Mouse (Mus musculus): ENCODE data around the gene Rbm18. TPM values are rescaled to one million over a fixed set of nuclear protein-coding genes. Genes with fewer than 3 reads are reported as not detected.
"Not testable (repeated sequence)": the region's sequence is repeated elsewhere in the genome, so short reads cannot be mapped to it uniquely, and the experiment has no call there.

Gene Rbm18
- polyA plus RNA-seq, 1 experiment from 2014 or later = 28.9 TPM

DNA sequence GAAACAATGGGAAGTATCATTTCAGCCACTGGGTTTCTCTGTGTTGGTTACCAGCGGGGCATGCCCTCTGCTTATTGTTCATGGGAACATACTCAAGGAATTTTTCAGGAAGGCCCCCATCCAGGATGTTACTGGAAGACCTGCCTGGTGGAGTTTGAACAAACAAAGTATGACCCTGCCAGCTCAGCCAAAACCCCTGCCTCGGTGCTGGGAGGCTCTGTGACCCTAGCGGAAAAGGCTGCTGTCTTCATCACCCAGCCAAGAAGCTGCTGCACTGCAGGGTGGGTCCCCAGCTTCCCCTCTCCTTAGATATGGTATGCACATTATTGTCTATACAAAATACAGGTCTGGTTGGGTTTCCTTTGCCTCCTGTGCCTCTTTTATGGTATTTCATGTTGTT, 36.0 kb upstream of the Rbm18 start:
- Histone ChIP-seq H3K27me3 (replicated peaks; ENCODE audit: control insufficient read depth, insufficient read depth, low read length) (no peaks in the 10 kb centered on the region), H3K27ac (ENCODE audit: low read depth, low read length) (no peak overlapping the region), H3K4me2 (replicated peaks; ENCODE audit: low read depth) (no peak overlapping the region), H3K36me3 (ENCODE audit: control insufficient read depth, insufficient read depth) (peaks cover 13% of the 10 kb centered on the region), H3K4me3 (ENCODE audit: low read depth, low read length) (no peak overlapping the region), H3K9ac (ENCODE audit: low read depth, low read length) (no peak overlapping the region), H3K4me1 (replicated peaks; ENCODE audit: control insufficient read depth, insufficient read depth, low read length) (no peaks in the 10 kb centered on the region), H3K9me3 (ENCODE audit: control insufficient read depth) (no peaks in the 10 kb centered on the region)
- 80% methylated on average over 3 of the region's 3 CpGs for WGBS
- TF ChIP-seq CTCF (IDR thresholded peaks at IDR 0.05; ENCODE audit: low read depth) = no peak
- ATAC-seq = no peak

DNA sequence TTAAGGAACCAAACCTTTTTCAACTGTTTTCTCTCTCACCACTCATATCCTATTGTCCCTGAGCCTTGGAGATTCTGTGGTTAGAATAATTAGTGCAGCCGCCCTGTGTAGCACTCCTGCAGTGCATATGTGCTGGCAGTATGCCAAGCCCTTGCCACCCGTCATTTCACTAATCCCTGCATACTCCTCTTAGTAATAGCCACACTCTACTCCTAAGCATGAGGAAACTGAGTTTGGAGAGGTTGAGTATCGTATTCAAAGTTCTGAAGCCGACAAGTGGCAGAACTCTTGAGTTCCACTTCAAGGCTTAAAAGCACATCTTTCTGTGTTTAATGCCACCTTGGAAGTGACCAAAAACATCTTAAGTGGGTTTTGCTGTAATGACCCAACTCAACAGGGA, 35.6 kb upstream of the Rbm18 start:
- Histone ChIP-seq H3K9ac (ENCODE audit: low read depth, low read length) (no peak overlapping the region), H3K27ac (ENCODE audit: low read depth, low read length) (no peak overlapping the region), H3K4me2 (replicated peaks; ENCODE audit: low read depth) (no peak overlapping the region), H3K4me3 (ENCODE audit: low read depth, low read length) (no peak overlapping the region), H3K4me1 (replicated peaks; ENCODE audit: control insufficient read depth, insufficient read depth, low read length) (no peaks in the 10 kb centered on the region), H3K9me3 (ENCODE audit: control insufficient read depth) (no peaks in the 10 kb centered on the region), H3K36me3 (ENCODE audit: control insufficient read depth, insufficient read depth) (peaks cover 9% of the 10 kb centered on the region), H3K27me3 (replicated peaks; ENCODE audit: control insufficient read depth, insufficient read depth, low read length) (no peaks in the 10 kb centered on the region)
- no peak for TF ChIP-seq CTCF (IDR thresholded peaks at IDR 0.05; ENCODE audit: low read depth)
- no peak for ATAC-seq
- 54% methylated on average over 4 of the region's 4 CpGs for WGBS

DNA sequence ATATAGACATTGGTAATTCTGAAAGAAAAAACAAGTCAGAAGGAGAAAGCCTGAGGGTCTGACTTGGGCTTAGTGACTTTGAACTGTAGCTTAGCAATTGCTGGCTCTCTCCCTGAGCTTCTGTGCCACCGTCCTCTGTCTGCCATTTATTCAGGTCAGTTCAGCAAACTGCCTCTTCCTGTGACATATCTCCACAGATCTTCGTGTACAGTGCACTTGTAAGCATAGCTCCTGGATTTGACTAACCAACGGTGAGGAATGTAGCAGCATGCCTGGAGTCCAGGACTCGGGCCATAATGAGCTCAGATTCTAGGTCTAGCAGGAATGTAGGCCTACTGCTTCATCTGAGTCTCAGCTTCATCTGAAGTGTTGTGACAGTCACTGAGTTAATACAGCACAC, 32.6 kb upstream of the Rbm18 start:
- Histone ChIP-seq H3K4me1 (replicated peaks; ENCODE audit: control insufficient read depth, insufficient read depth, low read length) (no peaks in the 10 kb centered on the region), H3K9me3 (ENCODE audit: control insufficient read depth) (no peaks in the 10 kb centered on the region), H3K36me3 (ENCODE audit: control insufficient read depth, insufficient read depth) (no peaks in the 10 kb centered on the region), H3K4me3 (ENCODE audit: low read depth, low read length) (no peak overlapping the region), H3K27ac (ENCODE audit: low read depth, low read length) (no peak overlapping the region), H3K4me2 (replicated peaks; ENCODE audit: low read depth) (no peak overlapping the region), H3K9ac (ENCODE audit: low read depth, low read length) (no peak overlapping the region), H3K27me3 (replicated peaks; ENCODE audit: control insufficient read depth, insufficient read depth, low read length) (no peaks in the 10 kb centered on the region)
- 74% methylated on average over 4 of the region's 4 CpGs for WGBS
- no peak for TF ChIP-seq CTCF (IDR thresholded peaks at IDR 0.05; ENCODE audit: low read depth)
- no peak for ATAC-seq

DNA sequence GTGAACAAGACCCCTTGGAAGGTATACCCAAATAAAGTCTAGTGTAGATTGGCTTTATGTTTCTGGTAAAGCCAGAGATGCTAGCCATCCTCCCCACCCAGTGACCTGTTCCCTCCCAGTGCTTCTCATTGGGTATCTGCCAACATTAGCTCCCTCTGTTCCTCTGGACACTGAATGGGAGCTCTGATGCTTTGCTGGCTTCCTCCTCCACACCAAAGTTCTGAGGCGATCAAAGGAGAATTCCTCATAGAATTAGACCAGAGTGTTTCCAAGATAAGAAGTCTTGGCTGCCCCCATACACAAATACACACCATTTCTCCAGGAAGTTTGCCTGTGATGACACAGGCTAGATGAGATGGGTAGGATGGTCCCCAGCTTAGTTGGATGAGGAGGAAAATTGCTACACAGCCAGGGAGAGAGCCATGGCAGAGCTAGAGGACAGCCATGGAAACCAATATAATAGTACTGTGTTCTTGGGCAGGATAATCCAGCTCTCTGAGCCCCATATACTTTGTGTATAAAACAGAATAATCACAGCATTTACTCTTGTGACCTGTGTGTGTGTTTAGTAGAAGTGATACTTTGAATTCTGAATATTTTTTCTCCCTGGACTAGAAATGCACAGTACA, 31.5 kb upstream of the Rbm18 start:
- Histone ChIP-seq H3K4me3 (ENCODE audit: low read depth, low read length) (no peak overlapping the region), H3K27me3 (replicated peaks; ENCODE audit: control insufficient read depth, insufficient read depth, low read length) (no peaks in the 10 kb centered on the region), H3K4me1 (replicated peaks; ENCODE audit: control insufficient read depth, insufficient read depth, low read length) (no peaks in the 10 kb centered on the region), H3K4me2 (replicated peaks; ENCODE audit: low read depth) (no peak overlapping the region), H3K9ac (ENCODE audit: low read depth, low read length) (no peak overlapping the region), H3K27ac (ENCODE audit: low read depth, low read length) (no peak overlapping the region), H3K9me3 (ENCODE audit: control insufficient read depth) (no peaks in the 10 kb centered on the region), H3K36me3 (ENCODE audit: control insufficient read depth, insufficient read depth) (no peaks in the 10 kb centered on the region)
- WGBS = 81% methylated on average over 1 of the region's 1 CpGs
- TF ChIP-seq CTCF (IDR thresholded peaks at IDR 0.05; ENCODE audit: low read depth) = no peak
- no peak for ATAC-seq

DNA sequence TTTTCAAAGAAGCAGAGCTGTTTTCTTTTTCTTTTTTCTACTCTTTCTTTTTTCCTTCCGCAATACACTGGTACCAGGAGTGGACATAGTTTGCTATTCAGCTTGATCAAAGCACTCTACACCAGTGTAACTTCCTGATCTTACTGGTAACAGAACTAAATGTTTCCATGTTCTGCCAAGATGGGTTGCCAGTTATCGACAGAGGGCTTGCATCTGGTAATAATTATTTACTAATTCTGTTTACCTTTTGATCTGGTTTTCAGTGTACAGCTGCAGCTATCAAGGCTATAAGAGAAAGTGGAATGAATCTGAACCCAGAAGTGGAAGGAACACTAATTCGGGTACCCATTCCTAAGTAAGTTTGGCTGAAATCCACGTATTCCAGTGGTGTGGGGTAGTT, 22.8 kb upstream of the Rbm18 start:
- peaks cover 27% of the 10 kb centered on the region for H3K36me3 ChIP-seq (ENCODE audit: control insufficient read depth, insufficient read depth)
- no peak overlapping the region for H3K9ac ChIP-seq (ENCODE audit: low read depth, low read length)
- H3K4me3 ChIP-seq (ENCODE audit: low read depth, low read length) = no peak overlapping the region
- H3K27ac ChIP-seq (ENCODE audit: low read depth, low read length) = no peak overlapping the region
- no peaks in the 10 kb centered on the region for H3K4me1 ChIP-seq (replicated peaks; ENCODE audit: control insufficient read depth, insufficient read depth, low read length)
- H3K9me3 ChIP-seq (ENCODE audit: control insufficient read depth) = no peaks in the 10 kb centered on the region
- TF ChIP-seq CTCF (IDR thresholded peaks at IDR 0.05; ENCODE audit: low read depth) = no peak
- 92% methylated on average over 4 of the region's 4 CpGs for WGBS
- ATAC-seq = no peak
- no peaks in the 10 kb centered on the region for H3K27me3 ChIP-seq (replicated peaks; ENCODE audit: control insufficient read depth, insufficient read depth, low read length)
- no peak overlapping the region for H3K4me2 ChIP-seq (replicated peaks; ENCODE audit: low read depth)

DNA sequence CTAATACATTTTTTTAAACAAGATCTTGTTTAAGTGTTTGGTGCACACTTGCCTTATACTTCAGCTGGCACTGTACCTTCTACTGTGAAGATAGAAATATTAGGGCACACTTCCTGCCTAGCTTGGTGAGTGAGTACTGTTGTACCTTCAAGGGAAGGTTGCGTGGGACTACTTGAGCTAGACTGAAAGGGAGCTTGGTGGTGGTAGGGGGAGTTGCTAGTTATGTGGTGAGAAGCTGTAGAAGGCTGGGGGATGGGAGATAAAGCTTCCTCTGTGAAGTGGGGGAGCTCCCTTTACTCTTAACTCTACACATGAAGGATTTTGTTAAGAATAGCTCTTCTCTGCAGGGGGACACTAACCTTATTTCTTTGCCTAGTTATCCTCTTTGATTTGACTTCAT, 20.9 kb upstream of the Rbm18 start:
- no peak overlapping the region for H3K4me2 ChIP-seq (replicated peaks; ENCODE audit: low read depth)
- no peaks in the 10 kb centered on the region for H3K4me1 ChIP-seq (replicated peaks; ENCODE audit: control insufficient read depth, insufficient read depth, low read length)
- H3K4me3 ChIP-seq (ENCODE audit: low read depth, low read length) = no peak overlapping the region
- ATAC-seq = no peak
- 98% methylated on average over 1 of the region's 1 CpGs for WGBS
- no peak overlapping the region for H3K9ac ChIP-seq (ENCODE audit: low read depth, low read length)
- peaks cover 37% of the 10 kb centered on the region for H3K36me3 ChIP-seq (ENCODE audit: control insufficient read depth, insufficient read depth)
- H3K9me3 ChIP-seq (ENCODE audit: control insufficient read depth) = no peaks in the 10 kb centered on the region
- H3K27ac ChIP-seq (ENCODE audit: low read depth, low read length) = no peak overlapping the region
- no peak for TF ChIP-seq CTCF (IDR thresholded peaks at IDR 0.05; ENCODE audit: low read depth)
- no peaks in the 10 kb centered on the region for H3K27me3 ChIP-seq (replicated peaks; ENCODE audit: control insufficient read depth, insufficient read depth, low read length)

DNA sequence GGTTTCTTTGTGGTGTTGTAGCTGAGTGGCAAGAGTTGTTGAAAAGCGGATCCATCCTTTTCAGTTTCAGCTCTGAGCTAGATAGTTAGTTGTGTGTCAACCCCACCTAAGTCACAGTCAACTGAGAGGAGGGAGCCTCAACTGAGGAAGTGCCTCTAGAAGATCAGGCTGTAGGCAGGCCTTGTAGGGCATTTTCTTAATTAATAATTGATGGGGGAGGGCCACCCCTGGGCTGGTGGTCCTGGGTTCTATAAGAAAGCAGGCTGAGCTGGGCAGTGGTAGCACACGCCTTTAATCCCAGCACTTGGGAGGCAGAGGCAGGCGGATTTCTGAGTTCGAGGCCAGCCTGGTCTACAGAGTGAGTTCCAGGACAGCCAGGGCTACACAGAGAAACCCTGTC, 15.8 kb upstream of the Rbm18 start:
- 95% methylated on average over 4 of the region's 4 CpGs for WGBS
- not testable (repeated sequence) for H3K4me2 ChIP-seq (replicated peaks; ENCODE audit: low read depth); H3K4me1 ChIP-seq (replicated peaks; ENCODE audit: control insufficient read depth, insufficient read depth, low read length); ATAC-seq; H3K4me3 ChIP-seq (ENCODE audit: low read depth, low read length); H3K9me3 ChIP-seq (ENCODE audit: control insufficient read depth); H3K27me3 ChIP-seq (replicated peaks; ENCODE audit: control insufficient read depth, insufficient read depth, low read length); H3K9ac ChIP-seq (ENCODE audit: low read depth, low read length); H3K27ac ChIP-seq (ENCODE audit: low read depth, low read length)
- H3K36me3 ChIP-seq (ENCODE audit: control insufficient read depth, insufficient read depth) = peaks cover 43% of the 10 kb centered on the region

All from intestine, postnatal 0 days (tissue).